Mouse (Mus musculus): ENCODE data around the gene Napa. TPM values are rescaled to one million over a fixed set of nuclear protein-coding genes. Genes with fewer than 3 reads are reported as not detected.

Gene Napa
- polyA plus RNA-seq, 1 experiment from 2014 or later: 166 TPM

- no peak overlapping the region for H3K4me3 ChIP-seq
- peaks cover 36% of the 10 kb centered on the region for H3K36me3 ChIP-seq (ENCODE audit: poor library complexity, severe bottlenecking)
- H3K27ac ChIP-seq: no peak overlapping the region
- ATAC-seq: no peak
- H3K9ac ChIP-seq: no peak overlapping the region; the same call in 1 of the 2 replicates
- 83% methylated on average over 15 of the region's 15 CpGs for WGBS
- H3K9me3 ChIP-seq (replicated peaks): no peaks in the 10 kb centered on the region
- H3K4me2 ChIP-seq: no peak overlapping the region
- H3K4me1 ChIP-seq: peaks cover 29% of the 10 kb centered on the region
- no peaks in the 10 kb centered on the region for H3K27me3 ChIP-seq
Measured at GRCm38 (mm10) chr7:16101726-16102475, 3.6 kb downstream of the Napa start.

- no peaks in the 10 kb centered on the region for H3K9me3 ChIP-seq (replicated peaks)
- peaks cover 29% of the 10 kb centered on the region for H3K4me1 ChIP-seq
- H3K27ac ChIP-seq: no peak overlapping the region
- H3K4me2 ChIP-seq: no peak overlapping the region
- H3K27me3 ChIP-seq: no peaks in the 10 kb centered on the region
- ATAC-seq: no peak
- H3K4me3 ChIP-seq: no peak overlapping the region
- H3K9ac ChIP-seq: 0 out of 2 replicates have a peak overlapping the region, but pooled peaks have one; percentile 12
- 91% methylated on average over 5 of the region's 5 CpGs for WGBS
- peaks cover 42% of the 10 kb centered on the region for H3K36me3 ChIP-seq (ENCODE audit: poor library complexity, severe bottlenecking)
Measured at GRCm38 (mm10) chr7:16102686-16103226, 4.5 kb downstream of the Napa start.

DNA sequence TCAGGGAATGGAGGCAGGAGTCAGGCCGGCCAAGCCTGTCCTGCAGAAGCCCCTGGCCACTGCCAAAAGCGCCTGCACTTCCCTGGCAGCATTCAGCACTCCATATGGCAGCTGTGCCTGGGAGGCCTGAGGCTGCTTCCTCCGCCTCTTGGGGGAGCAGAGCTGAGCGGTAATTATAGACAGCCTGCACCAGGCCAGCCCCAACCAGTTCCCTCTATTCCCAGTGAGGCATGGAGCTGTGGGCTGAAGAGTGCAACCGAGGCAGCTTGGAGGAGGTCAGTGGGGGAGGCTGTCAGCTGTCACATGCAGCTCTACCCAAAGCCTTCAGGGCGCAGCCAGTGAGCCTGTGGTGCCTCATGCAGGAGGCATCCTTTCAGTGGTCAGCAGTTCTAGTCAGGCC, 5.5 kb downstream of the Napa start:
- peak overlapping the region; percentile 37; the same call in 1 of the 2 replicates for H3K27ac ChIP-seq
- no peaks in the 10 kb centered on the region for H3K27me3 ChIP-seq
- H3K4me2 ChIP-seq: no peak overlapping the region
- whole genome bisulfite sequencing: 67% methylated on average over 6 of the region's 6 CpGs
- ATAC-seq: 0 out of 2 replicates have a peak, but pooled peaks have one; percentile 39
- peaks cover 52% of the 10 kb centered on the region for H3K36me3 ChIP-seq (ENCODE audit: poor library complexity, severe bottlenecking)
- no peak overlapping the region for H3K4me3 ChIP-seq
- no peaks in the 10 kb centered on the region for H3K9me3 ChIP-seq (replicated peaks)
- peaks cover 29% of the 10 kb centered on the region for H3K4me1 ChIP-seq
- no peak overlapping the region; the same call in 1 of the 2 replicates for H3K9ac ChIP-seq

GRCm38 (mm10) chr7:16104611-16105388, 6.5 kb downstream of the Napa start:
- Histone ChIP-seq H3K9ac (0 out of 2 replicates have a peak overlapping the region, but pooled peaks have one; percentile 19), H3K4me2 (no peak overlapping the region), H3K9me3 (replicated peaks) (no peaks in the 10 kb centered on the region), H3K4me1 (peaks cover 19% of the 10 kb centered on the region), H3K36me3 (ENCODE audit: poor library complexity, severe bottlenecking) (peaks cover 63% of the 10 kb centered on the region), H3K4me3 (no peak overlapping the region), H3K27ac (no peak overlapping the region), H3K27me3 (no peaks in the 10 kb centered on the region)
- no peak for ATAC-seq
- WGBS: 90% methylated on average over 7 of the region's 7 CpGs

DNA sequence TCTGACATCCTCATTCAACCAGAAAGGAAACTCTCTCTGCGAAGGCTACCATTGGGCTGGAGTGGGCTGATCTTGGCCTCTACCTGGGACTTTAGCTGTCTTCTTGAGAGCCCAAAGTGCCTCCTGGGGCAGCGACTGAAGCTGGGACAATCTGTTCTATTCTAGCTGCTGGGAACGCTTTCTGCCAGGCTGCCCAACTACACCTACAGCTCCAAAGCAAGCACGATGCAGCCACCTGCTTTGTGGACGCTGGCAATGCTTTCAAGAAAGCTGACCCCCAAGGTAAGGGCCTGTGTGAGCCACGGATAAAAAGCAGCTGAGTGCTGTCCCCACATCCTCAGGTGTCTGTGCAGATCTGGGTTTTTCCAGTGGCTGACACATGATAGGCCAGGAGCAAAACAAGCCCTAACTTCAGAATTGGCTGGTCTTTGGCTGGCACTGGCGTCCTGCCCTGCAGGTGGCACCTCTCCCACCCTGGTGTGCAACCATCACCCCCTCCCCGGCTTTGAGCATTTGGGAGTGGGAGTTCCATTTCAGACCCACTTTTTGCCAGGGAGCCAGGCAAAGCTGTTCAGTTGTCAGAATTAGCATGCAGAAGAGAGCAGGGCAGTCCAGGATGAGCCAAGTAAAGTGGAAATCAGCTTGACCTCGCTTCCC, 10.8 kb downstream of the Napa start:
- Histone ChIP-seq H3K36me3 (ENCODE audit: poor library complexity, severe bottlenecking) (peaks cover 72% of the 10 kb centered on the region), H3K9ac (no peak overlapping the region), H3K9me3 (replicated peaks) (no peaks in the 10 kb centered on the region), H3K27ac (no peak overlapping the region), H3K27me3 (no peaks in the 10 kb centered on the region), H3K4me1 (peaks cover under 1% of the 10 kb centered on the region; the same call in 1 of the 2 replicates), H3K4me2 (no peak overlapping the region), H3K4me3 (no peak overlapping the region)
- 94% methylated on average over 9 of the region's 9 CpGs for WGBS
- ATAC-seq: no peak

DNA sequence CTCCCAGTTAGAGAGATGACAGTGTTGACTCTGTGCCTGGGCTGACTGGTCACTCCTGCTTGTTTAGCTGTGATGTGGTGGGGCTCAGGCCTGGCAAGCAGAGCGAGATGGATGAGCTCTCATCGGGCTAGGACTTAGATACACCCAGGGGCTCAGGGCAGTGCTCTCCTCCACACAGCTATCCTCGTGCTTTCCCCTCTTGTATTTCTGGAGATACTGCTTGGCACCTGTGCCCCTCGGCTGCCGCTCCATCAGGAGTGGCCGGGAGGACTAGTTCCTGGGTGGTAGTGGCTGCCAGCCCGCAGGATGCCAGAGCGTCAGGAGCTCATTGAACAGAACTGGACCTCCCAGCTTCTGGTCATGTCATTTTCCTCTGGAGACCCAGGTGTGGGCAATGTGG, 11.9 kb downstream of the Napa start:
- no peaks in the 10 kb centered on the region for H3K9me3 ChIP-seq (replicated peaks)
- peaks cover 80% of the 10 kb centered on the region for H3K36me3 ChIP-seq (ENCODE audit: poor library complexity, severe bottlenecking)
- H3K27ac ChIP-seq: no peak overlapping the region
- no peaks in the 10 kb centered on the region for H3K27me3 ChIP-seq
- 97% methylated on average over 8 of the region's 8 CpGs for WGBS
- no peak overlapping the region for H3K4me2 ChIP-seq
- ATAC-seq: no peak
- H3K4me1 ChIP-seq: no peaks in the 10 kb centered on the region
- H3K4me3 ChIP-seq: no peak overlapping the region
- H3K9ac ChIP-seq: no peak overlapping the region

- no peak for ATAC-seq
- Histone ChIP-seq H3K36me3 (ENCODE audit: poor library complexity, severe bottlenecking) (peaks cover 93% of the 10 kb centered on the region), H3K4me2 (no peak overlapping the region), H3K9ac (no peak overlapping the region), H3K4me1 (no peaks in the 10 kb centered on the region), H3K4me3 (no peak overlapping the region), H3K9me3 (replicated peaks) (no peaks in the 10 kb centered on the region), H3K27me3 (no peaks in the 10 kb centered on the region), H3K27ac (no peak overlapping the region)
- WGBS: 89% methylated on average over 7 of the region's 7 CpGs
Measured at GRCm38 (mm10) chr7:16111284-16112090, 13.2 kb downstream of the Napa start.

DNA sequence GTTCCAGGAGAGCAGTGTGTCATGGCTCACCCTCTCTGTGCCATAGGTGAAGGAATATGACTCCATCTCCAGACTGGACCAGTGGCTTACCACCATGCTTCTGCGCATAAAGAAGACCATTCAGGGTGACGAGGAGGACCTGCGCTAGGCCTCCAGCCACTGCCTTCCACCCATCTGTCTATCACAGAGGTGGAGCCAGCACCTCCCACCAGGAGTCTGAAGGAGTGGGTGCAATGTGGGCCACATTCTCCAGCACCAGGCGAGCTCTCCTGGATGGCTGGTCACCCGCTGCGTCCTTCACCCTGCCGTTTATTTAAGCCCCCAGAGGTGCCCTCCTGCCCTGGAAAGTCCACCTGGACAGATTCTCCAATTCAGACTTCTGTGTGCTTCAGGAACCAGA, 18.2 kb downstream of the Napa start:
- H3K9me3 ChIP-seq (replicated peaks): no peaks in the 10 kb centered on the region
- WGBS: 95% methylated on average over 7 of the region's 7 CpGs
- ATAC-seq: no peak
- H3K27ac ChIP-seq: no peak overlapping the region
- no peak overlapping the region for H3K4me2 ChIP-seq
- H3K9ac ChIP-seq: no peak overlapping the region
- no peaks in the 10 kb centered on the region for H3K27me3 ChIP-seq
- H3K4me1 ChIP-seq: peaks cover 14% of the 10 kb centered on the region
- H3K36me3 ChIP-seq (ENCODE audit: poor library complexity, severe bottlenecking): peaks cover 63% of the 10 kb centered on the region
- H3K4me3 ChIP-seq: no peak overlapping the region

- Histone ChIP-seq H3K9ac (no peak overlapping the region), H3K36me3 (ENCODE audit: poor library complexity, severe bottlenecking) (peaks cover 56% of the 10 kb centered on the region), H3K9me3 (replicated peaks) (no peaks in the 10 kb centered on the region), H3K27me3 (no peaks in the 10 kb centered on the region), H3K4me1 (peaks cover 14% of the 10 kb centered on the region), H3K4me3 (no peak overlapping the region), H3K27ac (no peak overlapping the region), H3K4me2 (no peak overlapping the region)
- WGBS: 75% methylated on average over 3 of the region's 3 CpGs
- ATAC-seq: no peak
Measured at GRCm38 (mm10) chr7:16117100-16117499, 18.8 kb downstream of the Napa start.

- Histone ChIP-seq H3K4me2 (peak within 1 kb of the TSS; percentile 61), H3K36me3 (ENCODE audit: poor library complexity, severe bottlenecking) (peaks cover 38% of the 10 kb centered on the region), H3K9ac (peak within 1 kb of the TSS; percentile 81), H3K4me3 (peak within 1 kb of the TSS; percentile 75), H3K9me3 (replicated peaks) (no peaks in the 10 kb centered on the region), H3K4me1 (peaks cover 14% of the 10 kb centered on the region), H3K27me3 (no peaks in the 10 kb centered on the region), H3K27ac (peak within 1 kb of the TSS; percentile 88)
- ATAC-seq: peak; percentile 90
- 1% methylated on average over 33 of the region's 33 CpGs for WGBS
Measured at GRCm38 (mm10) chr7:16119569-16120261, 21.5 kb downstream of the Napa start, which contains the start of gene Kptn. Gene Kptn, plus strand, starts transcription at chr7:16119895.

GRCm38 (mm10) chr7:16120262-16120600, 22.0 kb downstream of the Napa start:
- Histone ChIP-seq H3K9ac (peak overlapping the region; percentile 81), H3K27me3 (no peaks in the 10 kb centered on the region), H3K9me3 (replicated peaks) (no peaks in the 10 kb centered on the region), H3K4me2 (peak overlapping the region; percentile 61), H3K4me3 (peak overlapping the region; percentile 75), H3K27ac (no peak overlapping the region), H3K36me3 (ENCODE audit: poor library complexity, severe bottlenecking) (peaks cover 35% of the 10 kb centered on the region), H3K4me1 (peaks cover 14% of the 10 kb centered on the region)
- 52% methylated on average over 9 of the region's 9 CpGs for WGBS
- ATAC-seq: peak; percentile 60; the same call in 1 of the 2 replicates

All from forebrain, embryonic 13.5 days (tissue).